Mouse (Mus musculus): Measurements from ENCODE around the gene Hyal6. TPM values are rescaled to one million over a fixed set of nuclear protein-coding genes. Genes with fewer than 3 reads are reported as not detected.

Gene Hyal6
- polyA plus RNA-seq, 1 experiment from 2014 or later: not detected

GRCm38 (mm10) chr6:24766261-24766660 is 33.2 kb downstream of the Hyal6 start:
- WGBS: 85% methylated on average over 2 of the region's 2 CpGs
- no peak overlapping the region for H3K4me2 ChIP-seq
- H3K36me3 ChIP-seq: no peaks in the 10 kb centered on the region
- H3K9ac ChIP-seq: no peak overlapping the region
- no peak for ATAC-seq (ENCODE audit: insufficient number of reproducible peaks, low FRiP score, low TSS enrichment, low read depth)
- no peaks in the 10 kb centered on the region for H3K27me3 ChIP-seq
- no peak overlapping the region for H3K27ac ChIP-seq
- no peaks in the 10 kb centered on the region for H3K4me1 ChIP-seq
- H3K4me3 ChIP-seq: no peak overlapping the region
- no peaks in the 10 kb centered on the region for H3K9me3 ChIP-seq

- Histone ChIP-seq H3K27ac (no peak overlapping the region), H3K4me3 (no peak overlapping the region), H3K4me2 (no peak overlapping the region), H3K4me1 (no peaks in the 10 kb centered on the region), H3K27me3 (no peaks in the 10 kb centered on the region), H3K9me3 (no peaks in the 10 kb centered on the region), H3K36me3 (no peaks in the 10 kb centered on the region), H3K9ac (no peak overlapping the region)
- no peak for ATAC-seq (ENCODE audit: insufficient number of reproducible peaks, low FRiP score, low TSS enrichment, low read depth)
- 61% methylated on average over 2 of the region's 2 CpGs for WGBS
Measured at GRCm38 (mm10) chr6:24779182-24779581, 46.1 kb downstream of the Hyal6 start.

- H3K4me3 ChIP-seq: no peak within 1 kb of the TSS
- H3K27me3 ChIP-seq: no peaks in the 10 kb centered on the region
- H3K9me3 ChIP-seq: no peaks in the 10 kb centered on the region
- no peak within 1 kb of the TSS for H3K27ac ChIP-seq
- H3K4me1 ChIP-seq: no peaks in the 10 kb centered on the region
- no peaks in the 10 kb centered on the region for H3K36me3 ChIP-seq
- H3K4me2 ChIP-seq: no peak within 1 kb of the TSS
- no peak for ATAC-seq (ENCODE audit: insufficient number of reproducible peaks, low FRiP score, low TSS enrichment, low read depth)
- H3K9ac ChIP-seq: no peak within 1 kb of the TSS
Measured at GRCm38 (mm10) chr6:24790888-24791287, 57.8 kb downstream of the Hyal6 start, which contains the start of gene Spam1. Gene Spam1 (plus strand): TSS chr6:24791188.

Other genes with a start within 250 kb of the Hyal6 start
- gene Iqub, start 218.2 kb upstream of the Hyal6 start, polyA plus RNA-seq (2015; fragmentation: Nextera tagmentation; extraction: Ambion mirVana): 0.05 TPM in 1 of 2 replicates, not detected in the other
- gene Ndufa5, start 205.2 kb upstream of the Hyal6 start, polyA plus RNA-seq (2015; fragmentation: Nextera tagmentation; extraction: Ambion mirVana): 305 and 311 TPM in 2 replicates
- gene Asb15, start 205.1 kb upstream of the Hyal6 start, polyA plus RNA-seq (2015; fragmentation: Nextera tagmentation; extraction: Ambion mirVana): 0.05 TPM in 1 of 2 replicates, not detected in the other
- 2.3 and 9.9 TPM in 2 replicates for gene Lmod2, start 135.5 kb upstream of the Hyal6 start, polyA plus RNA-seq (2015; fragmentation: Nextera tagmentation; extraction: Ambion mirVana)
- 63.0 and 65.8 TPM in 2 replicates for gene Wasl, start 68.2 kb upstream of the Hyal6 start, polyA plus RNA-seq (2015; fragmentation: Nextera tagmentation; extraction: Ambion mirVana)
- 0.05 and 0.11 TPM in 2 replicates for gene Hyal4, start 15.1 kb downstream of the Hyal6 start, polyA plus RNA-seq (2015; fragmentation: Nextera tagmentation; extraction: Ambion mirVana)
- not detected in 2 replicates for gene Spam1, start 57.9 kb downstream of the Hyal6 start, polyA plus RNA-seq (2015; fragmentation: Nextera tagmentation; extraction: Ambion mirVana)
- not detected in 2 replicates for gene Hyal5, start 124.8 kb downstream of the Hyal6 start, polyA plus RNA-seq (2015; fragmentation: Nextera tagmentation; extraction: Ambion mirVana)
- gene Tmem229a, start 223.1 kb downstream of the Hyal6 start, polyA plus RNA-seq (2015; fragmentation: Nextera tagmentation; extraction: Ambion mirVana): 0.69 and 0.92 TPM in 2 replicates